Mouse (Mus musculus) CD4-positive, CD25-positive, alpha-beta regulatory T cell, adult 4 months (primary cell): ENCODE data around the gene Ppp2ca. TPM values are rescaled to one million over a fixed set of nuclear protein-coding genes. Genes with fewer than 3 reads are reported as not detected.

Experiments used
- ATAC-seq: one replicate; pipeline ENCODE4 v1.8.0; 2017
- polyA plus RNA-seq, 2 experiments: library from polyadenylated mRNA; unstranded; fragments of 100-300 nt; shearing (Covaris generic); gene quantifications; one replicate each; pipeline ENCODE4 v1.2.1; 2017

The Ppp2ca gene
- polyA plus RNA-seq: 10 to 100 TPM in 1 of 2 experiments, 1 to 10 TPM in 1; 9.5 to 14.3 TPM

DNA sequence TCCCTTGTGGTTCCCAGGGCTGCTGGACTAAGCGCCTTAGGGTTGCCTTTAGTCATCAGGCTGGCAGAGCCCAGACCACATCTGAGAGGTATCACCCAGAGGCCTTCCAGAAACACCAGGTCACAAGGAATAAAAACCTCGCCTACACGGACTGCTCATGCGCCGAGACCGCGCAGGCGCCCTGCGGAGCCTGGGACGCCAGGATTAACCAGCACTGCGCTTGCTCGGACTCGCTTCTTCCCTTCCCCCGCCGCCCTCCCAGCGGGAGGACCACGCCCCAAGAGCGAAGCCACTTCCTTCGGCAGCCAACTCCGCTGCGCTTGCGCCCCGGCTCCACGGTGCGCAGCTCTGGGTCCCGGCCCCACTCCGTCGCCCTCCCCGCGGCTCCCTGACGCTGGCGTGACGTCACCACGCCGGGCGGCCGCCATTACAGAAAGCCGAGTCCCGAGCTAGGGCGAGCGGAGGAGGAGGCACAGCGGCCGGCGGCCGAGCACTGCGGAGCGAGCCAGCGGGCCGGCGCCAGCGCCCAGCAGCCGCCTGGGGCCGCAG, at the start of gene Ppp2ca:
Gene Ppp2ca (plus strand): TSS at position 284 of the 549 bp plus-strand sequence.
- ATAC-seq: peak; percentile 93

DNA sequence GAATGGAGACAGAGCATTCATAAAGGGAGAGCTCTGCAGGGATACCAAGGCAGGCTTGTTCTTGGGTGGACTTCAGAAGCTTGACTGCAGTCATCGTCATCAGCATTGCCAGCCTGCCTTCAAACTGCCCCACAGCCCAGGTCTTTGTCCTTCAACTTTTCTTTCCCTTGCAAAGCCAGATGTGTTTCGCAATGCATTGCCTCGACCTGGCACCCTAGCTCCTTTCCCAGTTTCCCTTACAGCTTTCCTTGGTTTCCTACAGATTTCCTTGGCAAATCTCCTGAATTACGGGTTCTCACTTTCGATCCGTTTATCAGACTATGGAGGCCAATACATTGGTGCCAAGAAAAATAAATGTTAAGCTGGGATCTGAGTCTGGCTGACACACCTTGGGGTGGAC, 45.1 kb upstream of the Ppp2ca start:
- no peak for ATAC-seq

DNA sequence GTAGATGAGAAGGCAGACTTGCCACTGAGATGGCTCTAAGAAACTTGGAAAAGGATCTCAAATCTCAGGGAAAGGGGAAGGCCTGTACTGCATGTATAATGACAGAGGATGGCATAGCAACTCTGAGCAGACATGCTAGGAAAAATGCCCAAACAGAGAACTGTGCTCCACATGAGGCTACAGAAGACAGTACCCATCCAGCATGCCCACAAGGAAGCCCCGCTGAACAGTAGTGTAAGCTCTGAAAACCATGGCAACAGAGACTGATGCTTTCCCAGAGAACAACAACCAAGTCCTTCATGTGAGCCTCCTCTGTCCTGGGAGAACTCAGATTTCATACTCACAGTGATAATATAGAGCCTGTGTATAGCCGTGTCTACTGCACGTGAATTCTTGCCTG, 43.8 kb upstream of the Ppp2ca start:
- ATAC-seq: no peak

DNA sequence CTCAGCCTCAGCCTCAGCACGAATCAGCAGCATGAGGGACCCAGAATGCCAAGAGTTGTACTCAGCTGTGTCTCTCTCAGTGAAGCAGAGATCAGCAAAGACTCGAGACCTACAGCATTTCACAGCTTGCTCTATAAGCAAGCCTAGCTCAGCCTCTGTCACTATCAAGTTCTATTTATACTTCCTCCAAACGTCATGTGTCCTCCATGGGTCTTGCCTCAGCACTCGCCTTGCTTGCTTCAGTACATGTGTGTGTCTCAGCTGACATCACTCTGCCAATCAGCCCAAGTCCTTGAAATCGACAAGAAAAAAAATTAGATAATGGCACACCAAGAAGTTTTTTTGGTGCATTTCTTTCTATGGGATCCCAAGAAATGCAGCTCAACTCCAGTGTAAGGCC, 42.3 kb upstream of the Ppp2ca start:
- no peak for ATAC-seq

DNA sequence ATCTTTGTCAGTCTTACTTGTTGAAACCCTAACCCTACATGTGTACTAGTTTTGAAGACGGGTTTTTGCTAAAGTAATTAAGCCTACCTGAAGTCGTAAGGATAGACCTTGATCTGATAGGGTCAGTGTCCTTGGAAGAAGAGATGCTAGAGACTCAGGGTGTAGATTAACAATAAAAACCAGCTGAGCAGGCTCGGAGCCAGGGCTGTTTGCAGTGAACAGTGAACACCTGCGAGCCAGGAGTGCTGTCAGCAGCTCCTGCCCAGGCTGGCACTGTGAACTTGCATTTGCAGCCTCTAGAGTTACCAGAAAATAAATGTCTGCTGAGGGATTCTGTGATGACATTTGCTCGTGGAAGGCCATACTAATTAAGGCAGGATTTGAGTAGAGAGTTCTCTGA, 39.5 kb upstream of the Ppp2ca start:
- ATAC-seq: no peak

DNA sequence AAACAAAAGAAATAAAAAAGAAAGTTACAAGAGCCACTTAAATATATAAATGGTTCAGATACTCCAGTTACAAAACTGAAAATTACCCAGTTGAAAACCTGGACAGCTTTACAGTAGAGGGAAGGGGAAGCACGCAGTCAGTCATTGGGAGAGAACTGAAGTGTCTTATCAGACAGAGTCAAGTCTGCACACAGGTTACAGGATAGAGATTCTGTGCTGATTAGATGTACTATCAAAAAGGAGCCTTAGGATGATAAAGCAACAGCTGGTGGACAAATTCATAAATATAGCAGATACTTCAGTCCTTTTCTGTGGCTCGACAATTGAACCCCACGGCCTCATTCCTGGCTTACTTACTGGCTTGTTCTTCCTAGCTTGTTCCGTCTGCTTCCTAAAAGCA, 38.2 kb upstream of the Ppp2ca start:
- no peak for ATAC-seq

DNA sequence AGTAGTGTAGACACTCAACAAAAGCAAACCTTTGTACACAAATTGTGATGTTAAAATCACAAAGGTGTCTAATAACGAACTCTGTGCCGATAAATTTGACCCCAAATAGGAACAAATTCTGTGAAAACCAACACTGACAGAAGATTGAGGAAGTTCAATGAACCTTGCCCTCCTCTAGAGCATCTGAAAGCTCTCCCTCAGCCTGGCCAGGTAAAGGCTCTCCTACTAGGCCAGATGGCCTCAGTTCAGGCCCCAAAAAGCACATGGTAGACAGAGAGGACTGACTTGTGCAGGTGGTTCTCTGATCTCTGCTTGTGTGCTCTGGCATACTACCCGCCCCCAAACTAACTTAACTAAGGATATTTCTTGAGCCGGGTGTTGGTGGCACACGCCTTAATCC, 36.1 kb upstream of the Ppp2ca start:
- no peak for ATAC-seq

DNA sequence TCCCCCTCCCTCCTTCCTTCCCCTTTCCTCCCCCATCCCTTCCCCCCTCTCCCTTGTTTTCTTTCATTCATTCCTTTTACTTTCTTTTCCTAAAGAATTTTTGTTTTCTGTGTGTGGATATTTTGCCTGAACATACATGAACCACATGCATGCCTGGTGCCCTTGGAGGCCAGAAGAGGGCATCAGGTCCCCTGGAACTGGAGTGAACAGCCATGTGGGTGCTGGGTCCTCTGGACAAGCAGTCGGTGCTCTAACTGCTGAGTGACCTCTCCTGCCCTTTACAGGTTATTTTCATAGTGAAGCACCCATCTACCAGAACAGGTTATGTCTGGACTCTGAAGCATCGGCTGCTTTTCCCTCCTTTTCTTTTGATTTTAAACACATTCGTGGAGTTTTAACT, 34.1 kb upstream of the Ppp2ca start:
- ATAC-seq: no peak

DNA sequence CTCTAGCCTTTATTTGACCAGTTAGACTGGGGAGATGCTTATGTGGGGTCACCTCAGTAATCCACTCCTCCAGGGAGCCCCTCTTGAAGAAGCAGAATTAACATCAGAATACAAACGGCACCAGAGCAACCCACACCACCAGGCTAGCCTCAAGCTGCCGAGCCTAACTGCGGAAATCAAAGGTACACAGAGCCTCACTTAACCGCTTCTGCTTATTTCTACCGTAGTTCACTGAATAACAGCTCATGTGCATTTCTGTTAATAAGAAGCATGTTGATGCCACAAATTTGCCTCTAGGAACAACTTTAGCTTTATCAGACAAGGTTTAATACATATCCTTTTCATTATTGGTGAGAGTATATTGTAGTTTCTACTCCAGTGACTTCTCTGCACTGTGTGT, 32.6 kb upstream of the Ppp2ca start:
- ATAC-seq: peak; percentile 78

DNA sequence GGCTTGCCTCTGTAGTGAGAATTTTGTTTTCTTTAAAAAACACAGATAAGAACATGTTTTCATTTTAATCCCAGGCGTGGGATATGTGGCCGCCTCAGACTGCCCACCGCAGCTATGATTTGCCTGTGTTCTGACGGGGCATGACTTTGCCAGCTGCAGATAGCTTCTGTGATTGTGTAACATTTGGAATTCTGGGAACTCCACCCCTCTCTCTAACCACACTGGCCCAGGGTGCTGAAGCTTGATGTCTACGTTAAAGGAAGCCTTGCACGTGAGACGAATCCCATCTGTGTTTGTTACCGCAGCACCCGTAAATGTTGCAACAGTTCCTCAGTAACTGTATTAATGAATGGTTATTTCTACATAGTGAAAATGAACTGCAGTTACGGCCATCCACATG, 26.7 kb upstream of the Ppp2ca start:
- ATAC-seq: no peak

DNA sequence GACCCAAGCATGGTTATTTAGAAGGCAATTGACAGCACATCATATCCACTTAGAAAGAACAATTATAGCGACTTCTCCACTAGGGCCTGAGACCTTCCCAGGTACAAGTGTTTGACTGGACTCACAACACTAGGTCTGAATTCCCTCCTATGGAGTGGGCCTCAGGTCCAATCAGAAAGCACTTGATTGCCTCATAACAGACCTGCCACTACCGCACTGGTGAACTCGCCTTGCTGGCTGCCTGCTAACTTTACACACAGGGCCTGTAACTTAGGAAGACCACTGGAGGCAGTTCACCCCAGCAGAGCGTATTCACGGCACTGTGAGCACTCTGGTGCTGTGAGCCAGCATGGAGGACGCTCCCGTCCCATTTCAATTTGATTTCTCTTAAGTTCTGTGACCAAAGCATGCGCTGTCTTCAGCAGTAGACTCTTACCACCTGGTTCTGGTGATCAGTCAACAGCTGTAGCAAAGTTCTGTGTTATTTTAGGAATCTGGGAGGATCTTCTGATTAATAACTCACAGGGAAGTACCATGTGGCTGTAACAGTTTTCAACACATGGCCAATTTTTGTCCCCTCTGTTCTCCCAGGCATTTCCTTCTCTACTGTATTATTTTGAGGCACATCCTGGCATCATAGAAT, 24.8 kb upstream of the Ppp2ca start:
- ATAC-seq: no peak

DNA sequence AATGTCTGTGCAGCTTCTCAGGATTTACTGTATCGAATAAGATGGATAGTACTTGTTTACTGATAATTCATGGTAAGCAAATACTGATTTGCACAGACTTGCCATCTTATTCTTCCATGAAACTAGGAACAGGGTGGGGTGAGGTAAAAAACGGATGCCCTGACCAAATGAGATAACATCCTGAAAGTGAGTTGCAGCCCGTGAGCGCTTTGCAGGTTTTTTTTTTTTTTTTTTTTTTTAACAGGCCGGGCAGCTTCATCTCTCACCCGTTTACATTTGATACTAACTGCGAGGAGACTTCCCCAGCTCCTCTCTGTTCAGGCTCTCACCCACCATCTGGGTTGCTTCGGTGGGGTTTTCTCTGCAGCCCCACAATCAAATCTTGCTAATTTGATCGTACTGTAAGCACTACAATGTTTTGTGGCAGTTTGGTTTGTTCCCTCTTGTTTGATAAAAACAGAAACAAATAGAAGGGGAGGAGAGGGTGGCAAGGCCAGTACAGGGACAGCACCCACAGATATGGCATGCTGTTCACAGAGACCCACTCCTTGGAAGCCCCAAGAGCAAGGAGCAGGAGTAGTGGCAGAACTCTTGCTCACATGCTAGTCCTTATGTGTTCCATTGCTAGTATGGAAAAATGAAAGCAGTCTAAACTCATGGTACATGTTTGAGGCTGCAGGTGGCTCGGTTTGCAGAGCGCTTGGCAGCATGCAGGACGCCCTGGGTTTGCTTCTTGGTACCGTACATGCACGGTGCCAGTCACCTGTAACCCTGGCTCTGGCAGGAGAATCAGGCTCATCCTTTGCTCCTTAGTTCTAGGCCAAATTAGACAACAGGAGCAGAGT, 23.6 kb upstream of the Ppp2ca start:
- ATAC-seq: no peak

DNA sequence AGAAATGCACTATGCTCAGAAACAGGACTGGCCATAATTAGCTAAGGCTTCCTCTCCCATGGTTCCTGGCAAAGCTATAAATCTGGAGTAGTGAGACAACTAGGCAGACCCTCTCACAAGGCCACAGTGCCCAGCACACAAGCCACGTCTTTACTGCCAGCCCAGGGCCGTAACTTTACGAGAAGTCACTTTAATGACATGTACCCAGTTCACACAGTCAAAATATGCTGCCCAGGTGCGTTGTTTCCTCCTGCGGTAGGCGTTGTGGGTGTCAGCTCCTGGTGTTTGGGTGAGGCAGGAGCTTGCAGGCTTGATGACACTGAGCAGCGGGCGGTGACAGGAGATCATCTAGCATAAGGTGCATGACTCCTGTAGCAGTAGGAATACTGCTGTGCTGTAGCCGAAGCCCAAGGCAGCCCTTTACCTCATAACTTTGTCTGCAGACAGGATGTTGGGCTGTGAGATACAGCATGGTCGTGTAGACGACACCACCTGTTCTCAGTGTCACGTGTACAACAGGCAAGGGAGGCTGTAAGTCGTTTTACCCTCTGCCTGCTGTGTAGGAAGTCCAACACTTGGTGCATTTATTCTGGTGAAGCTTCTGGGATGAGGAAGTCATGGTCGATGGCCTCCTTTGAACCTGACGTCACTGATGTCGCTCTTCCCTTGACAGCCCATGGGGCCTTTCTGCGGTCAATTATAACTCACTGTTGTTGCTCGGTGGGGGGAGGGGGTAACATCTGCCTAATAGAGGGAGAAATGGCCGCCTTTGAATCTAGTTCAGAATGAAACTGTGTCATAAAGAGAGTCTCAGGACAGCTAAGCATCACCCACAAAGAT, 22.5 kb upstream of the Ppp2ca start:
- peak; percentile 85 for ATAC-seq

DNA sequence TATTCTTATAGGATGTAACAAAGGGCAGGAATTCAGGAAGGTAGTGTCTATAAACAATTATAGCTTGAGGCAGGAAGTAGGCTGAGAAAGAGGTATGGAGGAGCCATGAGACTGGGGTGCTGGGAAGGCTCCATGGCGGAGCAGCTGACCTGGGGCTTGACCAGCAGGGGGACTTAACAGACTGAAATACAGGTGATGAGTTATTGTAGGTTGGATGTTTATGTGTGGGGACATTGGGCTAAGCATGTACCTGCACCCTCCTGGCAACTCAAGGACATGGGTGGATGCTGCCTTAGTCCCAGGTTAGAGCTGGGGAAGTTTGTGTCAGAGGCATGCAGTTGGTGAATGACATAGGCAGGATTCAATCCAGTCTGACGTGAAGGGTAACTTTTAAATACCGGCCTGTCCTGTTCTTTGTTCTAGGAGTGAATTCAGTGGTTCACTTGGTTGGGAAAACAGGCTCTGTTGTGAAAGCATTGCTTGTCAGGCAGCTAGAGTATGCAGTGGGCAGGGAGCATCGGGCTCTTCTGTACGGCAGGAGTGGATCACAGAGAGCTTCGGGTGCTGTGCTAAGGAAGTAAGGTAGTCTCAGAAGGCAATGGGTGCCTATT, 21.6 kb upstream of the Ppp2ca start:
- no peak for ATAC-seq

DNA sequence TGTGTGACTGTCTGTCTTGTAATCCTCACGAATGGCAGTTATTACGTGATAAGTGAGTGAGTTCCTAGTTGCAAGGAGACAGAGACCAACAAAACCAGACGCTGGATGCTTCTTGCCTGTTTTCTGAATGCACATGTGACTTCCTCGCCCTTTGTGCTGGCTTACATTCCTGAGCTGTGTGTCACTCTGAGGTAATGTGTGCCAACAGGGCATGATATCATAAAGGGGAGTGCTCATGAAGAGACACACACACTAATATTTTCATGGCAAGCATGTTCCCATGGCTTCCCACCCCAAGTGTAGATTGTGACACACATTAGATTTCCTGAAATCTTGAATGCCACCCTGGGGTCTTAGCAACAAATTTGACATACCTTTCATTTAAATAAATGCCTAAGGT, 20.5 kb upstream of the Ppp2ca start:
- no peak for ATAC-seq

DNA sequence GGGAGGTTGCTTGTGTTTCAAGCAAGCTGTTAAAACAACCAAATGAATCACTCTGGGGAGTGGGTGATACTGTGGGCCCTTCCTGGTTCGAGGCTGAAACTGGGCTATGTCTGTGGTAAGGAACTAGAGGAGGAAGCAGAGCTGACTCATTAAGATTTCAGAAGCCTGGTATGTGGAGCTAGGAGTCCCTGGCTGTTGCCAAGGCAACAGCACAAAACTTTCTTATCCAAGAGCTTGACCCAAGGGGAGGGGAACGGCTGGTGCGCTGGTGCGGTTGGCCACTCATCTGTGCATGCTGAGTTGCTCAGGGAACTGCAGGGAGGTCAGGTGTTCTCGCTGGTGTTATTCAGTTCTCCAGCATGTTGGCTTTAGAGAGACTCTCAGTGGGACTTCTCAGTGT, 18.5 kb upstream of the Ppp2ca start:
- no peak for ATAC-seq

DNA sequence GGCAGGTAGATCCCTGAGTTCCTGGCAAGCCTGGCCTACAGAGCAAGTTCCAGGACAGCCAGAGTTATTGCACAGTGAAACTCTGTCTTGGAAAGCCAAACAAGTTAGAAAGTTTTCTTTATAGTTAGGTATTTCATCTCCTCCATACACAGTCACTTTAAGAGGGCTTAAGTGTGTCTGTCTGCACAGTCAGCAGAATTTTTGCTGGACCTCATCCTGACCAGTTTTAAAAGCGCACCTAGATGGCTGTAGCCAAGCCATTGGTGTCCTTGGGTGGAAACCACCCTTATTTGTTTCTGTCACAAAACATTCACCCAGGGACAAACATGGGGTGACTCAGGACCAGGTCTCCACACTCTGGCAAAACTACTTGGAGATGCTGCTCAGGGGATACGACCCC, 17.8 kb upstream of the Ppp2ca start:
- ATAC-seq: no peak

DNA sequence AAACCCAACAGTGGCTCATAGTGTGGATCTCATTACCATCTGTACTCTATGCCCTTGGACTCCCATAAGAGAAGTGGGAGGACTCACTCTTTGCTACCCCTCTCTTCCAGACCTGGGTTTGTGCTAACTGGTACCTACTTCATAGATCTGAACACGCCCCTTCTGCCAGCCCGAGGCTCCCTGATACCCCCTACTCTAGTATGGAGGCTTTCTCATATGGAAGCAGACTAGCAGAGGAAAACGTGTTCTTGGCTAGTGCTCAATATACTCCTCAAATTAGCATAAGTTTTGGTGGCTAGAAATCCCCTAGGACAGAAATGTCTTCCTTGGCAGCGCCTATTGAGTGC, 12.7 kb upstream of the Ppp2ca start:
- no peak for ATAC-seq

DNA sequence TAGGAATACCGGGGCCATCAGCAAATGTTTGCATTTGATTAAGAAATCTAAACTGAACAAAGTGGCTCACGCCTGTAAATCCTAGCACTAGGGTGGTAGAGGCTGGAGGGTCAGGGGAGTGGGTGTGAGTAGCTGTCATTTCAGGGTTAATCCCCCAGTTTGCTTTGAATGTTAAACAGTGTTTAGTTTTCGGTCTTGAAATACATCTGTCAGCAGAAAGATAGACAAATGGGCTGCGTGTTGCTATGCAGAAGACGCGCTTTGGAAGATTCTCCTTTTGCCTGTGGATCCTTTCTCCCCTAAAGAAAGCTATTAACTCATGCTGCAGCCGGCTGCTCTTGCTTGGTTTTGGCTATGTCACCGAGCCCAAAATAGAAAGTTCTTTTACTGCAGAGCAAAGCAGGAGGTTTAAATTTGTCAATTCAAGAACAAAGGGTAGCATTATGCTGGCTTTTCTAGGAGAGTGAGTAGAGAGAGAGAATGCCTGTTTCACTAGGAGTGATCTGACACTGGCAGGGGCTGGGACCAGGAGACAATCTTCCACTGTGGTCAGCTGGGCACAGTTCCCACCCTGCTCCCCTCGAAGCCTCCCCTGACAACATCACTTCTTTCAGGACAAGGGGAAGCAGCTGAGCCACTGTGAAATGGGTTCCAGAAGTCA, 12.1 kb upstream of the Ppp2ca start:
- no peak for ATAC-seq

DNA sequence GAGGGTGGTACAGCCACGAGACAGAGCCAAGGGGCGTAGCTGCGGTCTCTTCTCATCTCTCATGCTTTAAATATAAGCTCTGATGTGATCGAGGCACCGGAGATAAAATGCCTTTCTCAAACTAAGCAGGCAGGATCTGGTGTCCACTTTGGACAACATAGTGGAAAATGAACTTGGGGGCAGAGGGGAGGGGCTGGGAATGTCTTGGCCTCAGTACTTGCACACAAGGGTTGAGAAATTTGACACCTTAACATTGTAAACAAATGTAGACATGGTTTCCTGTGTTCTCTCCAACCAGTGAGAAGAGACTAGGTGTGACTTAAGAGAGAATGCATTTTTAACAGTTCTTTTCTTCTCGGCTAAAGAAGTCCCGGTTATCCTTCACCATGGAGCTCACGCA, 9.2 kb upstream of the Ppp2ca start:
- ATAC-seq: no peak

DNA sequence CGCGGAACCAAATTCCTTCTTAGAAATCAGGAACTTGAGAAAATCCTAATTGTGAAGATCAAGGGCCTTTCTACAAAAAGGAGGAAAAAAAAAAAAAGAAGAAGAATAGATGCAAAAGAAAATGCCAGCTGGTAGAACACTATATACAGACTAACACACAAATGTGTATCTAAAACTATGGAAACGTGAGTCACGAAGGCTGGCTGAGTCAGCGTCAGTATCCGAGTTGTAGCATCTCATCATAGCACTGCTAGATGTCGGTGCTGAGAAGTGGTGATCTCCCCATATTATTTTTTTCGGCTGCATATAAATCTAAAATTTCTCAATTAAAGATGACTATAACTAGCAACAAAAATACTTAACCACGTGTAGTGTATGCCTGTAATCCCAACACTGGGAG, 7.2 kb upstream of the Ppp2ca start:
- ATAC-seq: no peak

DNA sequence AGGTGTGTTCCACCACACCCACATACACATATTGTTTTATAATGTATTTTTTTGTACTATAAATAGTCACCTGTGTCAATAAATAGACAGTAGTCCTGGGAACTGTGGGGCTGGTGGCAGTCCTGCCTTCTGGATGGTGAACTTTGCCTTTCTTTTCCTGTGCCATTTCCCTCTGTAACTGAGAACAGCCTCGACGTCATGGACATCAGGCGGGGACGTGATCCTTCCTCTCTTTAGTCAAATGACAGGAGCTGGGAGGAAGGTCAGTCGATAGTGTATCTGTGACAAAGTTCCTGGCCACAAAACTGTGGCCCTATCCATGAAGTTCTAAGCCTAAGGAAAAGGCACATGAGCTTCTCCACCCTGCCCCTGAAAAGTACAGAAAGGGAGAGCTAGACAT, 3.9 kb upstream of the Ppp2ca start:
- no peak for ATAC-seq
